Mouse (Mus musculus) embryonic facial prominence, embryonic 14.5 days (tissue): ENCODE measurements around the gene C1qtnf6. TPM values are rescaled to one million over a fixed set of nuclear protein-coding genes. Genes with fewer than 3 reads are reported as not detected.

ENCODE experiments used
- ATAC-seq: fragments of 200-750 bp; cut with Nextera tagmentation; 2 replicates; pipeline ENCODE4 v1.8.0; 2017; ENCODE audit warnings: low read depth, moderate number of reproducible peaks, moderate TSS enrichment
- DNase-seq: peaks from one replicate; pipeline ENCODE4 v3.0.0-alpha.2; 2015; ENCODE audit warnings: low spot score
- H3K27ac ChIP-seq: fragments of 300-500 bp; sonication (generic); replicated peaks from 2 replicates; pipeline ENCODE4 v1.5.1; 2014; ENCODE audit warnings: low read depth, mild to moderate bottlenecking, low read length, moderate library complexity
- H3K27me3 ChIP-seq: fragments of 300-500 bp; sonication (generic); replicated peaks from 2 replicates; pipeline ENCODE4 v1.6.1; 2014; ENCODE audit warnings: low read length; ENCODE audit not compliant: control insufficient read depth, insufficient read depth
- H3K36me3 ChIP-seq: fragments of 300-500 bp; sonication (generic); 2 replicates; pipeline ENCODE4 v1.6.1; 2014; ENCODE audit warnings: low read length, mixed read lengths; ENCODE audit not compliant: control insufficient read depth, insufficient read depth
- H3K4me1 ChIP-seq: fragments of 300-500 bp; sonication (generic); 2 replicates; pipeline ENCODE4 v1.6.1; 2014; ENCODE audit warnings: antibody characterized with exemption, low read length; ENCODE audit not compliant: control insufficient read depth, insufficient read depth
- H3K4me2 ChIP-seq: fragments of 300-500 bp; sonication (generic); 2 replicates; pipeline ENCODE4 v1.6.1; 2014; ENCODE audit warnings: low read depth, mild to moderate bottlenecking, low read length, moderate library complexity, mixed read lengths
- H3K4me3 ChIP-seq: fragments of 300-500 bp; sonication (generic); 2 replicates; pipeline ENCODE4 v1.5.1; 2014; ENCODE audit warnings: low read depth, mild to moderate bottlenecking, low read length
- H3K9ac ChIP-seq: fragments of 300-500 bp; sonication (generic); 2 replicates; pipeline ENCODE4 v1.6.1; 2014; ENCODE audit warnings: low read depth, mild to moderate bottlenecking, low read length, moderate library complexity, mixed read lengths
- H3K9me3 ChIP-seq: fragments of 300-500 bp; sonication (generic); 2 replicates; pipeline ENCODE4 v1.6.1; 2016; ENCODE audit warnings: low read length; ENCODE audit not compliant: control insufficient read depth
- WGBS: fragments of 180-500 bp; shearing (Covaris S2); extraction: QIAGEN DNeasy Blood & Tissue Kit; methylation state at CpG from one replicate; pipeline ENCODE4 v1.1.7; 2014; 5-methylcytosine and 5-hydroxymethylcytosine counted together
- polyA plus RNA-seq: library from polyadenylated mRNA; unstranded; fragments of >200 nt; fragmentation: Nextera tagmentation; extraction: Ambion mirVana; gene quantifications from 2 replicates; pipeline ENCODE4 v1.2.1, GENCODE M21; 2014

Gene C1qtnf6
- polyA plus RNA-seq, 1 experiment from 2014 or later: 67.5 TPM

DNA sequence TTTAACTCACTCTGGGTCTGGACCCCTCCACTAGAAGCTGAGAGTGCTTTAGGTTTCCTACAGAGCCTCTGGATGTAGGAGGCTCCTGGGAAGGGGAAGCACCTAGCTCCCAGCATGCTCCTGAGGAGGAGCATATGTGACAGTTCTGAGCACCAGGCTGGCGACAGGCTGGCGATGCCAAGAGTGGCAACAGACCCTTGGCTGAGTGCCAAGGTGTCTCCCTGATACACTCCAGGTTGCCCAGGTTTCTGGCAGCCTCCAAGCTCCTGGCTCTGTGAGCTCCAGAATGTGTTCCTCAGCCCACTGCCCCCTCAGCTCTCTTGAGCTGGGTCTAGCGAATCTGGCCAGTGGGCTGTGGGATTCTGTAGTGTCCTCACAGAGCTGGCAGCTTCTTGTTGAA lies 10.4 kb upstream of the C1qtnf6 start:
- H3K4me3 ChIP-seq: no peak overlapping the region
- H3K27me3 ChIP-seq: 0 out of 2 replicates have a peak, but pooled peaks cover 5% of the 10 kb centered on the region
- DNase-seq (no peak), ATAC-seq (no peak)
- H3K4me1 ChIP-seq: no peaks in the 10 kb centered on the region
- H3K4me2 ChIP-seq: no peak overlapping the region
- H3K9ac ChIP-seq: 0 out of 2 replicates have a peak overlapping the region, but pooled peaks have one; percentile 5
- H3K9me3 ChIP-seq: no peaks in the 10 kb centered on the region
- no peaks in the 10 kb centered on the region for H3K36me3 ChIP-seq
- H3K27ac ChIP-seq: no peak overlapping the region
- 51% methylated on average over 3 of the region's 3 CpGs for WGBS

GRCm38 (mm10) chr15:78541036-78541435 lies 9.8 kb upstream of the C1qtnf6 start:
- H3K4me2 ChIP-seq: no peak overlapping the region
- H3K9me3 ChIP-seq: no peaks in the 10 kb centered on the region
- no peaks in the 10 kb centered on the region for H3K4me1 ChIP-seq
- 0 out of 2 replicates have a peak, but pooled peaks cover 5% of the 10 kb centered on the region for H3K27me3 ChIP-seq
- DNase-seq: no peak
- 80% methylated on average over 3 of the region's 3 CpGs for WGBS
- no peak overlapping the region for H3K27ac ChIP-seq
- H3K36me3 ChIP-seq: no peaks in the 10 kb centered on the region
- no peak for ATAC-seq
- no peak overlapping the region for H3K9ac ChIP-seq
- no peak overlapping the region for H3K4me3 ChIP-seq

DNA sequence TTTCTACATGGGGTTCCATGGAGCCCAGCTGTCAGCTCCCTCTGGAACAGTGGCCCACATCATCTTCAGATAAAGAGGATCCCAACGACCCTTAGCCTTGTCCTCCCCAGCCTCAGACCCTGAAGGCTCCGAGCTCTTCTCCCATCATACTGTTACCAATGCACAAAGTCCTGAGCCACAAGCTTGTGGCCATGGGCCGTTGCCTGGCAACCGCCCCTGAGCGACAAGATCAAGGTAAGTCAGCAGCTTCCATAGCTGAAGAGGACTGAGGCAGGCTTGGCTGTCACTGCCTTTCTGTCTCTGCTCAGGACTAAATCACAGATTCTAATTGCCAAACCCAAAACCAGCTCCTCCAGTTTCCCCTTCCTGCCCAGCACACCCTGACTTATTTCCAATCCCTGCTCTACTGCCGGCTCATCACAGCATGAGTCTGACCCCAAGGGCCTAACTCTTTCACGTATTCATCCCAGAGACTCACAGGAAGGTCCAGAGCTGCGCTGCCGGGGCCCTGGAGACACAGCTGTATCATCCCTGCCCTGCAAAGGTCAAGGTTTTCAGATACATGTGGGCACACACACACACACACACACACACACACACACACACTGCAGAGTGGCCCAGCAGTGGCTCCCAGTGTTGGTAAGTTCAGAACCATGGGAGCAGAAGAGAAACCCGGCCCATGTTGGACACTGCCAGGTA lies 4.7 kb upstream of the C1qtnf6 start:
- Histone ChIP-seq H3K9me3 (no peaks in the 10 kb centered on the region), H3K4me1 (peaks cover 7% of the 10 kb centered on the region; the same call in 1 of the 2 replicates), H3K4me2 (no peak overlapping the region), H3K9ac (0 out of 2 replicates have a peak overlapping the region, but pooled peaks have one; percentile 37), H3K4me3 (no peak overlapping the region), H3K27ac (no peak overlapping the region), H3K27me3 (no peaks in the 10 kb centered on the region), H3K36me3 (no peaks in the 10 kb centered on the region)
- WGBS: 46% methylated on average over 10 of the region's 10 CpGs
- no peak for DNase-seq
- ATAC-seq: no peak

- no peak overlapping the region for H3K9ac ChIP-seq
- WGBS: 82% methylated on average over 10 of the region's 10 CpGs
Measured at GRCm38 (mm10) chr15:78533346-78533835, 2.2 kb upstream of the C1qtnf6 start.

GRCm38 (mm10) chr15:78532566-78533345 lies 1.5 kb upstream of the C1qtnf6 start:
- no peaks in the 10 kb centered on the region for H3K9me3 ChIP-seq
- no peaks in the 10 kb centered on the region for H3K27me3 ChIP-seq
- peaks cover 20% of the 10 kb centered on the region for H3K4me1 ChIP-seq
- H3K9ac ChIP-seq: peak overlapping the region; percentile 45; the same call in 1 of the 2 replicates
- WGBS: 69% methylated on average over 10 of the region's 10 CpGs
- no peak overlapping the region for H3K4me2 ChIP-seq
- H3K27ac ChIP-seq: no peak overlapping the region
- DNase-seq: no peak
- no peak for ATAC-seq
- H3K4me3 ChIP-seq: no peak overlapping the region
- H3K36me3 ChIP-seq: no peaks in the 10 kb centered on the region

More at GRCm38 (mm10) chr15:78533346-78533835, 2.2 kb upstream of the C1qtnf6 start:
- Histone ChIP-seq H3K4me2 (no peak overlapping the region), H3K36me3 (no peaks in the 10 kb centered on the region), H3K9me3 (no peaks in the 10 kb centered on the region), H3K4me1 (peaks cover 16% of the 10 kb centered on the region), H3K27me3 (no peaks in the 10 kb centered on the region), H3K27ac (no peak overlapping the region), H3K4me3 (no peak overlapping the region)
- ATAC-seq: no peak
- no peak for DNase-seq

DNA sequence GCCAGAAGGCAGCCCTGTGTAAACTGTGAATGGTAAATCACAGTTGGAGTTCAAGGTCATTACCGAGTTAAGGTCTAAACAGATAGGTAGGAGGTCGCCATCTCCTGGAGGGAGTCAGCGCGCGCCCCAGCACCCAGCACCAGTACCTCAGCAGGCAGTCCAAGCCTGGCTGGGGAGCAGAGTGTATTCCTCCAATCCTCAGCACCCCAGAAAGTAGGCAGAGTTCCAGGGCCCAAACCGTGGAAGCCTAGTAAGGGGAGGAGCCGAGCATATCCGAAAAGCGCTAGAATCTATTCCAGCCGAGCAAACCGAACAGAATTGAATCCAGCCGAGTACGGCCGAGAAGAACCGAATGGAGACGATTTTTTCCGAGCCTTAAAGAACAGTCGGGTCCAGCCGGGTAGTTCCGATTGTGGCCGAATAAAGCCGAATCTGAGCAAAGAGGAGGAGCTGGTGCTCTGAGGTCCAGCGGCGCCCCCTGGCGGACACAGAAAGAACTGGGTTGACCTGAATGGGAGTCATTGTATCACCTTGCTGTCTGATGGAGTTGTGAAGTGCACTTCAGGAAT lies 769 bp upstream of the C1qtnf6 start:
- WGBS: under 1% methylated on average over 25 of the region's 25 CpGs
- DNase-seq: peak; percentile 99
- Histone ChIP-seq H3K4me1 (peaks cover 20% of the 10 kb centered on the region), H3K36me3 (no peaks in the 10 kb centered on the region), H3K27ac (peak overlapping the region; percentile 76), H3K4me2 (peak overlapping the region; percentile 47), H3K27me3 (no peaks in the 10 kb centered on the region), H3K4me3 (peak overlapping the region; percentile 20), H3K9ac (peak overlapping the region; percentile 53), H3K9me3 (no peaks in the 10 kb centered on the region)
- peak; percentile 93 for ATAC-seq

DNA sequence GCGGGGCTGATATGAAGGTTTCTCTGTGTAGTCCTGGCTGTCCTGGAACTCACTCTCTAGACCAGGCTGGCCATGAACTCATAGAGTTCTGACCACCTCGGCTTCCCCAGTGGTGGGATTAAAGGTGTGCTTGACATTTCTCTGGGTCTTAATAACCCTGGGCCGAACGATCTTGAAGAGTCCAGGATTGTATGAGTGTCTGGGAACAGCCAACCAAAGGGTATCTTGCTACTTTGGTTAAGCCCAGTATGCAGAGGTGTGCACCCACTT lies 170 bp upstream of the C1qtnf6 start:
- WGBS: 64% methylated on average over 4 of the region's 4 CpGs
- Histone ChIP-seq H3K27ac (peak overlapping the region; percentile 76), H3K9ac (peak overlapping the region; percentile 53), H3K36me3 (0 out of 2 replicates have a peak, but pooled peaks cover 3% of the 10 kb centered on the region), H3K4me3 (no peak overlapping the region), H3K4me1 (peaks cover 20% of the 10 kb centered on the region), H3K27me3 (no peaks in the 10 kb centered on the region), H3K9me3 (no peaks in the 10 kb centered on the region), H3K4me2 (peak overlapping the region; percentile 47)
- DNase-seq (no peak), ATAC-seq (no peak)

- H3K36me3 ChIP-seq: 0 out of 2 replicates have a peak, but pooled peaks cover 6% of the 10 kb centered on the region
- ATAC-seq: no peak
- peak overlapping the region; percentile 67 for H3K4me2 ChIP-seq
- peak overlapping the region; percentile 74 for H3K27ac ChIP-seq
- no peak overlapping the region; the same call in 1 of the 2 replicates for H3K4me3 ChIP-seq
- no peaks in the 10 kb centered on the region for H3K27me3 ChIP-seq
- DNase-seq: no peak
- no peaks in the 10 kb centered on the region for H3K9me3 ChIP-seq
- 82% methylated on average over 2 of the region's 3 CpGs for WGBS
- peak overlapping the region; percentile 59 for H3K9ac ChIP-seq
- peaks cover 20% of the 10 kb centered on the region for H3K4me1 ChIP-seq
Measured at GRCm38 (mm10) chr15:78530141-78530540, 1.1 kb downstream of the C1qtnf6 start.
